Mouse (Mus musculus): Measurements from ENCODE around the gene Sh2b3. TPM values are rescaled to one million over a fixed set of nuclear protein-coding genes. Genes with fewer than 3 reads are reported as not detected.

Sh2b3 gene
- polyA plus RNA-seq, 1 experiment from 2014 or later = 8.8 TPM

DNA sequence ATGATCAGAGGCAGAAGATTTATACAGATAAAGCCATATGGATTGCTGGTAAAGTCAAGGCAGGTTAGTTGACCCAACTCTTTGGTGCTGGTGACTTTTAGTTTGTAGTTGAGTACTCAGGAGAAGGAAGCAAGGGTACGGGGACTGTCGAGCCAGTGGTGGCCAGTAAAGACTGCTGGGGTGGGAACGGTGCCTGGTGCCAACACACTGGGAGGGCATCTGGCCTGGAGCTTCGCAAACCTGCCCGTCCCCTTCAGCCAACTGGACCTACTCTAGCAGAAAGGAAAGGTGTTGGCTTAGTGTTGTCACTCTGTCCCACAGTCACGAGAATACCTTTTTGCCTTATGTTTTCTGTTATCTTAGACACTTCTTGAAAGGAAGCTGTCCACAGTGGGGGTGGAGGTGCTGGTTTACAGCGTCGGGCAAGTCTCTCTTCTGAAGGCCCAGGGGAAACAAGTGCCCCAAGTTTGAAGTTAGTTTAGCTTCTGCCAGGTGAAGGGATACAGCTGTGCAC, 21.5 kb downstream of the Sh2b3 start:
- no peak overlapping the region for H3K4me2 ChIP-seq (ENCODE audit: low read depth, low read length)
- H3K36me3 ChIP-seq (ENCODE audit: control insufficient read depth, insufficient read depth, low read length) = peaks cover 14% of the 10 kb centered on the region
- no peak overlapping the region for H3K4me3 ChIP-seq (replicated peaks; ENCODE audit: low read length)
- no peak for ATAC-seq (ENCODE audit: insufficient read depth, low FRiP score)
- no peaks in the 10 kb centered on the region for H3K27me3 ChIP-seq (ENCODE audit: control insufficient read depth, insufficient read depth, low read length)
- peaks cover 5% of the 10 kb centered on the region; the same call in 1 of the 2 replicates for H3K4me1 ChIP-seq (ENCODE audit: control insufficient read depth, insufficient read depth, low read length)
- no peaks in the 10 kb centered on the region for H3K9me3 ChIP-seq (replicated peaks; ENCODE audit: control insufficient read depth, low read length)
- no peak overlapping the region for H3K9ac ChIP-seq (ENCODE audit: low read length)
- WGBS = 75% methylated on average over 8 of the region's 8 CpGs
- no peak overlapping the region for H3K27ac ChIP-seq (ENCODE audit: low read length)

- H3K27me3 ChIP-seq (ENCODE audit: control insufficient read depth, insufficient read depth, low read length) = no peaks in the 10 kb centered on the region
- peak; percentile 63; the same call in 1 of the 2 replicates for ATAC-seq (ENCODE audit: insufficient read depth, low FRiP score)
- 43% methylated on average over 3 of the region's 3 CpGs for WGBS
Observed at GRCm38 (mm10) chr5:121815067-121815466, 22.4 kb downstream of the Sh2b3 start.

GRCm38 (mm10) chr5:121813744-121814143, 23.7 kb downstream of the Sh2b3 start:
- no peak for ATAC-seq (ENCODE audit: insufficient read depth, low FRiP score)
- 90% methylated on average over 10 of the region's 10 CpGs for WGBS
- no peak overlapping the region for H3K27ac ChIP-seq (ENCODE audit: low read length)

More at GRCm38 (mm10) chr5:121815067-121815466, 22.4 kb downstream of the Sh2b3 start:
- Histone ChIP-seq H3K4me2 (ENCODE audit: low read depth, low read length) (no peak overlapping the region), H3K9me3 (replicated peaks; ENCODE audit: control insufficient read depth, low read length) (no peaks in the 10 kb centered on the region), H3K27ac (ENCODE audit: low read length) (no peak overlapping the region), H3K36me3 (ENCODE audit: control insufficient read depth, insufficient read depth, low read length) (peaks cover 14% of the 10 kb centered on the region), H3K4me1 (ENCODE audit: control insufficient read depth, insufficient read depth, low read length) (peaks cover 3% of the 10 kb centered on the region; the same call in 1 of the 2 replicates), H3K4me3 (replicated peaks; ENCODE audit: low read length) (no peak overlapping the region), H3K9ac (ENCODE audit: low read length) (no peak overlapping the region)

GRCm38 (mm10) chr5:121812526-121813243, 24.8 kb downstream of the Sh2b3 start:
- WGBS = 78% methylated on average over 7 of the region's 7 CpGs
- Histone ChIP-seq H3K36me3 (ENCODE audit: control insufficient read depth, insufficient read depth, low read length) (peaks cover 11% of the 10 kb centered on the region; the same call in 1 of the 2 replicates), H3K4me1 (ENCODE audit: control insufficient read depth, insufficient read depth, low read length) (no peaks in the 10 kb centered on the region), H3K9ac (ENCODE audit: low read length) (no peak overlapping the region), H3K4me3 (replicated peaks; ENCODE audit: low read length) (no peak overlapping the region), H3K27me3 (ENCODE audit: control insufficient read depth, insufficient read depth, low read length) (no peaks in the 10 kb centered on the region), H3K27ac (ENCODE audit: low read length) (no peak overlapping the region), H3K9me3 (replicated peaks; ENCODE audit: control insufficient read depth, low read length) (no peaks in the 10 kb centered on the region), H3K4me2 (ENCODE audit: low read depth, low read length) (no peak overlapping the region)
- no peak for ATAC-seq (ENCODE audit: insufficient read depth, low FRiP score)

More at GRCm38 (mm10) chr5:121813744-121814143, 23.7 kb downstream of the Sh2b3 start:
- Histone ChIP-seq H3K27me3 (ENCODE audit: control insufficient read depth, insufficient read depth, low read length) (no peaks in the 10 kb centered on the region), H3K9me3 (replicated peaks; ENCODE audit: control insufficient read depth, low read length) (no peaks in the 10 kb centered on the region), H3K4me2 (ENCODE audit: low read depth, low read length) (no peak overlapping the region), H3K9ac (ENCODE audit: low read length) (no peak overlapping the region), H3K36me3 (ENCODE audit: control insufficient read depth, insufficient read depth, low read length) (peaks cover 14% of the 10 kb centered on the region), H3K4me3 (replicated peaks; ENCODE audit: low read length) (no peak overlapping the region), H3K4me1 (ENCODE audit: control insufficient read depth, insufficient read depth, low read length) (no peaks in the 10 kb centered on the region)

DNA sequence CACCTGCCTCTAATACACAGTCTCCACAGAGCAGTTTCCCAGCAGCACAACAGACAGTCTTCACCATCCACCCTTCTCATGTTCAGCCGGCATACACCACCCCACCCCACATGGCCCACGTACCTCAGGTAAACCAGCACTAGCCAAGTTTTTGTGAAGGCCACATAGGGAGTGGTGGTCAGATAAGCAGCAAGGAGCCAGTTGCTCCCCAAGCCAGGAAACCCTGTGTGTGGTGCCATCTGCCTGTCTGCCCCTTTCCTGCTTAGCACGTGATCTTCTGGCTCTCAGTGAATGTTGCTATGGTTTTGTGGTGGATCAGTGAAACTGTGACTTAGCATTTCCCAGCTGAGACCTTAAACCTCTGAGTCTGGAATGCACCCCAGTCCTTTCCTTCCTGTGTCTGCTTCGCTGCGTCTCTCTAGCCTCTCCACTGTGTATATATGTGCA, 25.9 kb downstream of the Sh2b3 start:
- WGBS = 92% methylated on average over 5 of the region's 5 CpGs
- Histone ChIP-seq H3K4me1 (ENCODE audit: control insufficient read depth, insufficient read depth, low read length) (no peaks in the 10 kb centered on the region), H3K27ac (ENCODE audit: low read length) (no peak overlapping the region), H3K27me3 (ENCODE audit: control insufficient read depth, insufficient read depth, low read length) (no peaks in the 10 kb centered on the region), H3K9me3 (replicated peaks; ENCODE audit: control insufficient read depth, low read length) (no peaks in the 10 kb centered on the region), H3K4me2 (ENCODE audit: low read depth, low read length) (no peak overlapping the region), H3K36me3 (ENCODE audit: control insufficient read depth, insufficient read depth, low read length) (peaks cover 2% of the 10 kb centered on the region; the same call in 1 of the 2 replicates), H3K4me3 (replicated peaks; ENCODE audit: low read length) (no peak overlapping the region), H3K9ac (ENCODE audit: low read length) (no peak overlapping the region)
- ATAC-seq (ENCODE audit: insufficient read depth, low FRiP score) = 0 out of 2 replicates have a peak, but pooled peaks have one; percentile 8

GRCm38 (mm10) chr5:121810331-121811151, 26.9 kb downstream of the Sh2b3 start:
- 84% methylated on average over 17 of the region's 17 CpGs for WGBS
- ATAC-seq (ENCODE audit: insufficient read depth, low FRiP score) = no peak

GRCm38 (mm10) chr5:121809667-121810224, 27.7 kb downstream of the Sh2b3 start:
- ATAC-seq (ENCODE audit: insufficient read depth, low FRiP score) = no peak
- Histone ChIP-seq H3K9ac (ENCODE audit: low read length) (no peak overlapping the region), H3K4me2 (ENCODE audit: low read depth, low read length) (no peak overlapping the region), H3K36me3 (ENCODE audit: control insufficient read depth, insufficient read depth, low read length) (no peaks in the 10 kb centered on the region), H3K4me1 (ENCODE audit: control insufficient read depth, insufficient read depth, low read length) (no peaks in the 10 kb centered on the region), H3K9me3 (replicated peaks; ENCODE audit: control insufficient read depth, low read length) (no peaks in the 10 kb centered on the region), H3K27me3 (ENCODE audit: control insufficient read depth, insufficient read depth, low read length) (no peaks in the 10 kb centered on the region), H3K4me3 (replicated peaks; ENCODE audit: low read length) (no peak overlapping the region), H3K27ac (ENCODE audit: low read length) (no peak overlapping the region)
- 65% methylated on average over 5 of the region's 5 CpGs for WGBS

More at GRCm38 (mm10) chr5:121810331-121811151, 26.9 kb downstream of the Sh2b3 start:
- Histone ChIP-seq H3K27ac (ENCODE audit: low read length) (no peak overlapping the region), H3K9ac (ENCODE audit: low read length) (no peak overlapping the region), H3K36me3 (ENCODE audit: control insufficient read depth, insufficient read depth, low read length) (no peaks in the 10 kb centered on the region), H3K4me1 (ENCODE audit: control insufficient read depth, insufficient read depth, low read length) (no peaks in the 10 kb centered on the region), H3K4me2 (ENCODE audit: low read depth, low read length) (no peak overlapping the region), H3K27me3 (ENCODE audit: control insufficient read depth, insufficient read depth, low read length) (no peaks in the 10 kb centered on the region), H3K4me3 (replicated peaks; ENCODE audit: low read length) (no peak overlapping the region), H3K9me3 (replicated peaks; ENCODE audit: control insufficient read depth, low read length) (no peaks in the 10 kb centered on the region)

DNA sequence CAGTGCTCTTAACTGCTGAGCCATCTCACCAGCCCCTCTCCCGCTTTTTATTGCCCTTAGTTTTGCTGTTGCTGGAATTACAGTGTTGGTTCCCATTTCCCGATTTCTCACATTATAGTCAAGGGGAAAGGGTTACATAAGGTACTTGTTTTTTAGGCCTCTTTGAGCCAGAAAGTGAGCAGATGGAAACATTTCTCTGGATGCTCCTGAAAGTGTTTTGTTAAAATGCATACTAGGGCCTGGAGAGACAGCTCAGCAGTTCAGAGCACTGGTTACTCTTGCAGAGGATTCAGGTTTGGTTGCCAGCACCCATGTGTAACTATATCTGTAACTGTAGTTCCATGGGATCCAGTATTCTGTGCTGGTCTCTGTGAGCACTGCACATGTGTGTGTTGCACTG, 29.2 kb downstream of the Sh2b3 start:
- H3K27me3 ChIP-seq (ENCODE audit: control insufficient read depth, insufficient read depth, low read length) = no peaks in the 10 kb centered on the region
- 0 out of 2 replicates have a peak, but pooled peaks cover 7% of the 10 kb centered on the region for H3K36me3 ChIP-seq (ENCODE audit: control insufficient read depth, insufficient read depth, low read length)
- WGBS = 89% methylated on average over 2 of the region's 2 CpGs
- no peak overlapping the region for H3K9ac ChIP-seq (ENCODE audit: low read length)
- no peaks in the 10 kb centered on the region for H3K4me1 ChIP-seq (ENCODE audit: control insufficient read depth, insufficient read depth, low read length)
- no peaks in the 10 kb centered on the region for H3K9me3 ChIP-seq (replicated peaks; ENCODE audit: control insufficient read depth, low read length)
- no peak for ATAC-seq (ENCODE audit: insufficient read depth, low FRiP score)
- no peak overlapping the region for H3K4me3 ChIP-seq (replicated peaks; ENCODE audit: low read length)
- H3K4me2 ChIP-seq (ENCODE audit: low read depth, low read length) = no peak overlapping the region
- H3K27ac ChIP-seq (ENCODE audit: low read length) = no peak overlapping the region

All from stomach, embryonic 16.5 days (tissue).